Mouse (Mus musculus): Measurements from ENCODE around the gene Ptprcap. TPM values are rescaled to one million over a fixed set of nuclear protein-coding genes. Genes with fewer than 3 reads are reported as not detected.

Ptprcap gene
- polyA plus RNA-seq (2012; rRNA removed) = 95.3 and 169 TPM in 2 replicates

GRCm38 (mm10) chr19:4153232-4153654 lies at the start of gene Ptprcap:
Gene Ptprcap, plus strand, starts transcription at chr19:4153604.
- 76% methylated on average over 11 of the region's 11 CpGs for WGBS
- H3K27ac ChIP-seq (ENCODE audit: insufficient read depth, low read depth, low read length) = no peak within 1 kb of the TSS
- H3K27me3 ChIP-seq (ENCODE audit: control insufficient read depth, insufficient read depth, low read length) = no peaks in the 10 kb centered on the region
- peaks cover 58% of the 10 kb centered on the region for H3K36me3 ChIP-seq (ENCODE audit: control insufficient read depth, insufficient read depth, low read length)
- peaks cover 12% of the 10 kb centered on the region for H3K4me1 ChIP-seq (ENCODE audit: control insufficient read depth, insufficient read depth, insufficient read length, low read length)
- no peak within 1 kb of the TSS for H3K4me3 ChIP-seq (ENCODE audit: low read depth, low read length)
- no peak for TF ChIP-seq POLR2A (IDR thresholded peaks at IDR 0.05; ENCODE audit: low read depth, low read length)

- 75% methylated on average over 3 of the region's 3 CpGs for WGBS
- Histone ChIP-seq H3K27ac (ENCODE audit: insufficient read depth, low read depth, low read length) (no peak overlapping the region), H3K4me1 (ENCODE audit: control insufficient read depth, insufficient read depth, insufficient read length, low read length) (peaks cover 11% of the 10 kb centered on the region), H3K27me3 (ENCODE audit: control insufficient read depth, insufficient read depth, low read length) (no peaks in the 10 kb centered on the region), H3K4me3 (ENCODE audit: low read depth, low read length) (no peak overlapping the region), H3K36me3 (ENCODE audit: control insufficient read depth, insufficient read depth, low read length) (peaks cover 43% of the 10 kb centered on the region)
- TF ChIP-seq POLR2A (IDR thresholded peaks at IDR 0.05; ENCODE audit: low read depth, low read length) = no peak
- no peak for TF ChIP-seq CTCF (IDR thresholded peaks at IDR 0.05; ENCODE audit: extremely low read depth, insufficient read length, insufficient replicate concordance, low read depth, low read length)
Observed at GRCm38 (mm10) chr19:4103792-4104191, 49.6 kb upstream of the Ptprcap start.

- Histone ChIP-seq H3K27me3 (ENCODE audit: control insufficient read depth, insufficient read depth, low read length) (no peaks in the 10 kb centered on the region), H3K4me1 (ENCODE audit: control insufficient read depth, insufficient read depth, insufficient read length, low read length) (peaks cover 6% of the 10 kb centered on the region), H3K4me3 (ENCODE audit: low read depth, low read length) (no peak overlapping the region), H3K36me3 (ENCODE audit: control insufficient read depth, insufficient read depth, low read length) (peaks cover 45% of the 10 kb centered on the region), H3K27ac (ENCODE audit: insufficient read depth, low read depth, low read length) (no peak overlapping the region)
- TF ChIP-seq CTCF (IDR thresholded peaks at IDR 0.05; ENCODE audit: extremely low read depth, insufficient read length, insufficient replicate concordance, low read depth, low read length) (no peak), POLR2A (IDR thresholded peaks at IDR 0.05; ENCODE audit: low read depth, low read length) (no peak)
- WGBS = 94% methylated on average over 16 of the region's 16 CpGs
Observed at GRCm38 (mm10) chr19:4104675-4105194, 48.7 kb upstream of the Ptprcap start.

- H3K4me3 ChIP-seq (ENCODE audit: low read depth, low read length) = no peak overlapping the region
- no peak overlapping the region for H3K27ac ChIP-seq (ENCODE audit: insufficient read depth, low read depth, low read length)
- no peaks in the 10 kb centered on the region for H3K4me1 ChIP-seq (ENCODE audit: control insufficient read depth, insufficient read depth, insufficient read length, low read length)
- peaks cover 53% of the 10 kb centered on the region for H3K36me3 ChIP-seq (ENCODE audit: control insufficient read depth, insufficient read depth, low read length)
- no peak for TF ChIP-seq CTCF (IDR thresholded peaks at IDR 0.05; ENCODE audit: extremely low read depth, insufficient read length, insufficient replicate concordance, low read depth, low read length)
- TF ChIP-seq POLR2A (IDR thresholded peaks at IDR 0.05; ENCODE audit: low read depth, low read length) = no peak
- H3K27me3 ChIP-seq (ENCODE audit: control insufficient read depth, insufficient read depth, low read length) = no peaks in the 10 kb centered on the region
- 94% methylated on average over 14 of the region's 14 CpGs for WGBS
Observed at GRCm38 (mm10) chr19:4106654-4107053, 46.8 kb upstream of the Ptprcap start.

GRCm38 (mm10) chr19:4108535-4108934 lies 44.9 kb upstream of the Ptprcap start:
- TF ChIP-seq CTCF (IDR thresholded peaks at IDR 0.05; ENCODE audit: extremely low read depth, insufficient read length, insufficient replicate concordance, low read depth, low read length) = no peak
- TF ChIP-seq POLR2A (IDR thresholded peaks at IDR 0.05; ENCODE audit: low read depth, low read length) = no peak
- WGBS = 88% methylated on average over 9 of the region's 9 CpGs
- Histone ChIP-seq H3K4me1 (ENCODE audit: control insufficient read depth, insufficient read depth, insufficient read length, low read length) (peaks cover 16% of the 10 kb centered on the region), H3K27me3 (ENCODE audit: control insufficient read depth, insufficient read depth, low read length) (no peaks in the 10 kb centered on the region), H3K36me3 (ENCODE audit: control insufficient read depth, insufficient read depth, low read length) (peaks cover 60% of the 10 kb centered on the region), H3K27ac (ENCODE audit: insufficient read depth, low read depth, low read length) (no peak overlapping the region), H3K4me3 (ENCODE audit: low read depth, low read length) (no peak overlapping the region)

GRCm38 (mm10) chr19:4112063-4112960 lies 41.1 kb upstream of the Ptprcap start:
- Histone ChIP-seq H3K4me3 (ENCODE audit: low read depth, low read length) (no peak overlapping the region), H3K36me3 (ENCODE audit: control insufficient read depth, insufficient read depth, low read length) (peaks cover 53% of the 10 kb centered on the region), H3K27ac (ENCODE audit: insufficient read depth, low read depth, low read length) (peak overlapping the region; percentile 99), H3K27me3 (ENCODE audit: control insufficient read depth, insufficient read depth, low read length) (no peaks in the 10 kb centered on the region), H3K4me1 (ENCODE audit: control insufficient read depth, insufficient read depth, insufficient read length, low read length) (peaks cover 33% of the 10 kb centered on the region)
- TF ChIP-seq POLR2A (IDR thresholded peaks at IDR 0.05; ENCODE audit: low read depth, low read length) = no peak
- no peak for TF ChIP-seq CTCF (IDR thresholded peaks at IDR 0.05; ENCODE audit: extremely low read depth, insufficient read length, insufficient replicate concordance, low read depth, low read length)
- WGBS = 94% methylated on average over 26 of the region's 26 CpGs

- Histone ChIP-seq H3K27me3 (ENCODE audit: control insufficient read depth, insufficient read depth, low read length) (no peaks in the 10 kb centered on the region), H3K4me3 (ENCODE audit: low read depth, low read length) (0 out of 2 replicates have a peak overlapping the region, but pooled peaks have one; percentile 4), H3K27ac (ENCODE audit: insufficient read depth, low read depth, low read length) (peak overlapping the region; percentile 99), H3K4me1 (ENCODE audit: control insufficient read depth, insufficient read depth, insufficient read length, low read length) (peaks cover 36% of the 10 kb centered on the region), H3K36me3 (ENCODE audit: control insufficient read depth, insufficient read depth, low read length) (peaks cover 51% of the 10 kb centered on the region)
- TF ChIP-seq CTCF (IDR thresholded peaks at IDR 0.05; ENCODE audit: extremely low read depth, insufficient read length, insufficient replicate concordance, low read depth, low read length) (no peak), POLR2A (IDR thresholded peaks at IDR 0.05; ENCODE audit: low read depth, low read length) (peak; percentile 44; the same call in 1 of the 2 replicates)
- WGBS = 8% methylated on average over 13 of the region's 13 CpGs
Observed at GRCm38 (mm10) chr19:4113186-4113805, 40.1 kb upstream of the Ptprcap start.

Measured in small intestine, adult 2 months (tissue).